Mouse (Mus musculus) urinary bladder, postnatal 4 days (tissue): Measurements from ENCODE around the gene Hoxb13.
A peak's percentile ranks its signal among the peaks of the same experiment; 100 is the strongest.

Source experiments
- DNase-seq, 2 experiments: peaks; one replicate each; pipeline ENCODE4 v3.0.0; 2021 to 2022; ENCODE audit warnings: low spot score in 2 of 2

The Hoxb13 gene

GRCm38 (mm10) chr11:96189810-96190522 lies 4.2 kb upstream of the Hoxb13 start:
- no peak for DNase-seq

DNA sequence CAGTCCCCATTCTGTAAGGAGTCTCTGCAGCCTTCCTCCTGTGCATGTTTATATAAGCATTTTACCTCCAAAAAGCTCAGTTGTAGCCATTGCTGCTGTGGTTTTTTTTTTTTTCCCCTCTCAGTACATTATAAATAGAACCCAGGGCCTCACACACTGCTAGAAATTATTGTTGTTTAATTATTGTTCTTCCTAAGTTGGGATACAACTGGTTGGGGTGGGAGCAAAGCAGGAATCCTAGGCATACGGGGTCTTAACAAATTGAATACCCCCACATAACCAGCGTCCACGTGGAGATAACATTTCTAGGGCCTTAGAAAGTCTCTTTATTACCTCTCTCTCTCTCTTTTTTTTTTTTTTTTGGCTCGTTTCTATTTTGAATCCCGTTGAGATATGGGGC lies 3.0 kb upstream of the Hoxb13 start:
- DNase-seq, result no peak

DNA sequence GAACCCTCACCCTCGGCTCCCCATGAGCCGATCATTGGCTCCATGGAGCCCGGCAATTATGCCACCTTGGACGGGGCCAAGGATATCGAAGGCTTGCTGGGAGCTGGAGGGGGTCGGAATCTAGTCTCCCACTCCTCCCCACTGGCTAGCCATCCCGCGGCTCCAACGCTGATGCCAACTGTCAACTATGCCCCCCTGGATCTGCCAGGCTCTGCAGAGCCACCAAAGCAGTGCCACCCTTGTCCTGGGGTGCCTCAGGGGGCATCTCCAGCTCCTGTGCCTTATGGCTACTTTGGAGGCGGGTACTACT lies 240 bp downstream of the Hoxb13 start:
- no peak for DNase-seq

- no peak for DNase-seq
These were observed 985 bp downstream of the Hoxb13 start for GRCm38 (mm10) chr11:96194961-96195640.

GRCm38 (mm10) chr11:96195769-96196280 lies 1.7 kb downstream of the Hoxb13 start:
- DNase-seq, result no peak

DNA sequence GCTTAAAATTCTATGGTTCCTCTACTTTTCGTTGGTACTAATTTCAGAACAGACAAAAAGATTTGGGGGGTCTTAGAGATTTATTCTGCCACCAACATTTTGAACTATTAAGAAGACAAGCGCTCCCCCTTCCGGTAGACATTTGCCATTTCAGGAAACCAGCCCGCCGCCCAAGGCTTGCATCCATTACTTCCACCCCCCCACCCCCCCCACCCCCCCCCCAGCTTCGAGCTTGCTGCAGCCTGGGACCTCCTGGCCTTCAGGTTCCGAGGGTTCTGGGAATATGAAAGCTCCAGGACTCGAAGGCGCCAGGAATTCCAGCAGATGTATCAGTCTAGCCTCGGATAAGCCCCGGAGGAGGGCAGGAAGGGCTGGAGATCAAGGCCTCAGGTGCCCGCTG lies 4.5 kb downstream of the Hoxb13 start:
- DNase-seq, result no peak

GRCm38 (mm10) chr11:96199181-96200086 lies 5.3 kb downstream of the Hoxb13 start:
- no peak for DNase-seq

DNA sequence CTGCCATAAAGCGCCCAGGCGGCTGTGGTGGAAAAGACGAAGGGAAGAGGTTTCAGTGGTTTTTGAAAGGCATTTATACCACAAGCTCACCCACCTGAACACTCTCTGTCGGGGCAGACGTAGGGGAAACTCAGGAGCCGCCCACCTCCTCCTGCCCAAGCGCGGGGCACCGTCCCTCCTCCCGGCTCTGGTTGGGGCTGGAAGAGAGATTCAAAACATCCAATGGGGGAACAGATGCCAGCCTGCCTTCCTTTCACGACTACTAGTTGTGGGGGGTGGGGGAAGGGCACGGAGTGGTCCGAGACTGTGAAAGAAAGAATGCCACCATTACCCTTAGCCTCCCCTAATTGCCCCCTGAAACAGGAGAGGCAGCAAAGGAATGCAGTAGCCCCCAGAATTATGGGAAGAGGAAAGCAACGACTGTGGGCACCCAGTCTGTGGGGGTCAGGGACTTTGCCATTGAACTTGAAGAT lies 6.1 kb downstream of the Hoxb13 start:
- no peak for DNase-seq

- DNase-seq, result no peak
These were observed 7.6 kb downstream of the Hoxb13 start for GRCm38 (mm10) chr11:96201741-96202140.

GRCm38 (mm10) chr11:96202401-96203081 lies 8.4 kb downstream of the Hoxb13 start:
- no peak for DNase-seq

DNA sequence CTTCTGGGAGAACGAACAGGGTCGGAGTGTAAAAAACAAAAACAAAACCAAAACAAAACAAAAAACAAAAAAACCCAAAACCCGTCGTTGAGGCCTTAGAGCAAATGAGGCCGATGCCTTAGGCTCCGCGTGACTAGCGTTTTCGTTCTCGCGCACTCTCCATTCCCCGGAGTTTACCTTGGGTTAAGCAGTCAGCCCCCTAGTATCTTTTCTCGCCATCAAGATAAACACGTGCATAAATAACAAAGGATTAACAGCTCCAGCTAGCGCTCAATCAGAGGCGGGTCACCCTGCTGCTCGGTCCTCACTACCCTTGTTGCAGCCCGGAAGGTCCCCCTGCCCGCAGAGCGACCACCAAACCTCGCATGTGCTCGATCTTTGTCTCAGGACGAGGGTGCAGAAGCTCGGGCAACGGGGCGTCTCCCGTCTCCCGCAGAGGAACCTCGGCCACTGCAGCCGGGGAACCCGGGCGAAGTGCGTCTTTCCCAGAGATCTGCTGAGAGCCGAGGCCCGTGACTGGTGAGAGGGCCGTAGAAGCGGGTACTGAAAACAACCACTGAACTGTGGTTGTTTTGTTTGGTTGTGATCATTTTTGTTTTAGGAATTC lies 9.2 kb downstream of the Hoxb13 start:
- no peak for DNase-seq

GRCm38 (mm10) chr11:96203789-96204186 lies 9.7 kb downstream of the Hoxb13 start:
- no peak for DNase-seq

DNA sequence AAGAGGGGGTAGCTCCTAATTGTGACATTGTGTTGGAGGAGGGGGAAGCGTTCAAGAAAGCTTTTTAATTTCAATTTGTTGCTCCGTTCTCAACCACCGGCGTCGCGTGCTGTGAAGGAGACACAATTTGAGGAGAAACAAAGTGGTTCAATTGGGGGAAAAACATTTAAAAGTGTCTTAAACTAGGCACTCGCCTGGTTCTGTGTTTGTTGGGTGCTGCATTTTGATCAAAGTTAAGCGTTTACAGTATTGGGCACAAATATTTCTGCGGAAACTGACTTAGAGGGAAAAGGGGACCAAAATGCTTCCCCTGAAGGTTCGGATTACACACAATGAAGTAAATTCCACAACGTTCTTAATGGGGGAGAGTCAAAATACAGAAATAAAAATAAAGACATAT lies 10.2 kb downstream of the Hoxb13 start:
- no peak for DNase-seq

DNA sequence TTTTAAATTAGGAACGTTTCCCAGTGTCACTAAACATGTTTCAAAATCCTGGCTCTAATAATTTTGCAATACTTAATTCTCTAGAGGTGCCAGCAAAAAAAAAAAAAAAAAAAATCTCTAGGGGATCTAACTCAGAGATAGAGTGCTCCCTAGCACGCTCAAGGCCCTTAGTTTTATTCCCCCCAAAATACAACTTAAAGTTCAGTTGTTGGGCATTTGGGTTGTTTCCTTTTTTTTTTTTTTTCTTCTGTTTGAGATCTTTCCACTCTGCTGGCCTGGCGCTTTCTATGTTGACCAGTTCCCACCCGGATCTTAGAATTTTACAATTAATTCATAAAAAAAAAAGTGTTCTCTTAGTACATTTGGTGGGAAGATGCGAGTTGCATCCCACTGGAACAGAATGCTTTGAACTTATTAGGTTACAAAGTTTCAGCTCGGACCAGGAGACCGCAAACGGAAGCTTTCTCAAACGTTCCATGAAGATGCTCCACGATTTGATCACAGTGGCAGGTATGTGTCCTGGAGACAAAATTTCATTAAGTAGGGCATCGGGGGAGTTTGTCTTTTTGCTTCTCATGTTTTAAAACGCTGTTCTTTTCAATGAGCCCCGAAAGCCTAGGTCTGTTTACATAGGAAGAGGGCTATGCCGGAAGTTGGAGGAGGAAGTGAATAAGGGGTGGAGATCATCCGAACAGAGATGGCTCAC lies 11.5 kb downstream of the Hoxb13 start:
- no peak for DNase-seq

DNA sequence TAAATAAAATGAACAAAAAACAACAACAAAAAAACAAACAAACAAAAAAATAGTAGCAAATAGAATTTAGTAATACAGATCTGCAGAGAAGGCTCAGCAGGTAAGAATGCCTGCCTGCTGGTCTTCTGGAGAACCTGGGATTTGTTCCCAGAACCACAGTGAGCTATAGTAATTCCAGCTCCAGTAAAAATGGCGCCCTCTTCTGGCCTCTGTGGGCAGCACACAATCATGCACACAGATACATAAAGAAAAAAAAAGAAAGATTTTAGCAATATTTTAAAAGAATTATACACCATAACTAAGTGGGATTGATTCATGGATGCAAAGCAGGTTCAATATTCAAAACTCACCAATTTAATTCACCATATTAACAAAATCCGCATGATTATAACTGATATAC lies 29.7 kb downstream of the Hoxb13 start:
- no peak for DNase-seq

- no peak for DNase-seq
These were observed 33.6 kb downstream of the Hoxb13 start for GRCm38 (mm10) chr11:96227676-96228075.

DNA sequence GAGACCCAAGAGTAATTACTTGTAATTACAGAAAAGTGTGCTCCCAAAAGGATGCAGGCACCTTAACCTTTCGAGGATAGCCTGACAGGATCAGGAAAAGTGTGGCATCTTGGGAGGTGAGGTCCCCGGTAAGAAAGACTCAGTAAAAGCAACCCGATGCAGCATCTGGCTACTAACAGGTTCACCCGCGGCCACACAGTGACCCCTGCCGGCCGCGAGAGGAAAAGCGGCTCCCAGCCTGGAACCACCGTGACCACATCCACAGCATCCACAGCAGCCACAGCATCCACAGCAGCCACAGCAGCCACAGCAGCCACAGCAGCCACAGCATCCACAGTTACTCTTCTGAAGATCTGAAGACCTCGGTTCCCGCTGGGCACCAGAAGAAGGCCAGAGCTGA lies 40.8 kb downstream of the Hoxb13 start:
- DNase-seq, result peak in 1 of 2 experiments; percentile 34

DNA sequence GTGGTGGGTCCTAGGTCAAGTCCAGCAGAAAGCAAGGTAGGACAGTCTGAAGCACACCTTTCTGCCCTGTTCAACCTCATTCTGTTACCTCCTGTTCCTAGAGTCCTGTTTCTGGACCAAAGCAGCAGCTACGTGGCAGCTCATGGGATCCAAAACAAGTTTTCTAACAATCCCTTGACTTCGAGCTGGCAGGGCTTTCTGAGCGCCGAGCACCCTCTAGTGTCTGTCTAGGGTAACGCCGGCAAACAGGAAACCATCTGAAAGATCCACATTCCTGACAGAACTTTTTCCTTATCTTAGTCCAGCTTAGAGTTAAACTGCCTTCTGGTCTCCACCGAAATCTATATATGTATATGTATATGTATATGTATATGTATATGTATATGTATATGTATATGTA lies 46.1 kb downstream of the Hoxb13 start:
- no peak for DNase-seq
